Mouse (Mus musculus) layer of hippocampus, adult 8-10 months (tissue): ENCODE data around the gene Abhd16b. TPM values are rescaled to one million over a fixed set of nuclear protein-coding genes. Genes with fewer than 3 reads are reported as not detected.

Source experiments
- DNase-seq, 2 experiments: peaks; one replicate each; pipeline ENCODE4 v3.0.0; 2022; ENCODE audit warnings: low spot score in 2 of 2
- total RNA-seq, 4 experiments: library from RNA; stranded (reverse); gene quantifications; 2 replicates each; pipeline ENCODE4 v1.2.4; 2022

Abhd16b gene
- total RNA-seq = not detected

- DNase-seq = no peak
These were observed at the start of gene Abhd16b for GRCm38 (mm10) chr2:181493156-181493927. Gene Abhd16b (plus strand): TSS chr2:181493206.

GRCm38 (mm10) chr2:181452181-181452580 lies 40.8 kb upstream of the Abhd16b start:
- DNase-seq = no peak

GRCm38 (mm10) chr2:181453274-181453673 lies 39.7 kb upstream of the Abhd16b start:
- no peak for DNase-seq

GRCm38 (mm10) chr2:181455899-181456298 lies 37.1 kb upstream of the Abhd16b start:
- DNase-seq = no peak

GRCm38 (mm10) chr2:181457831-181458230 lies 35.2 kb upstream of the Abhd16b start:
- no peak for DNase-seq

- DNase-seq = peak in 1 of 2 experiments; percentile 9
These were observed 34.4 kb upstream of the Abhd16b start for GRCm38 (mm10) chr2:181458411-181459152.

- peak in 1 of 2 experiments; percentile 48 for DNase-seq
These were observed 33.8 kb upstream of the Abhd16b start, which contains the start of gene Zbtb46 for GRCm38 (mm10) chr2:181459153-181459672. Gene Zbtb46 (minus strand): TSS chr2:181459426.

GRCm38 (mm10) chr2:181459673-181460621 lies 33.1 kb upstream of the Abhd16b start:
- DNase-seq = no peak

GRCm38 (mm10) chr2:181461536-181462100 lies 31.4 kb upstream of the Abhd16b start:
- no peak for DNase-seq

- no peak for DNase-seq
These were observed 30.4 kb upstream of the Abhd16b start for GRCm38 (mm10) chr2:181462604-181463003.

- peak in 1 of 2 experiments; percentile 42 for DNase-seq
These were observed 29.8 kb upstream of the Abhd16b start for GRCm38 (mm10) chr2:181463008-181463738.

GRCm38 (mm10) chr2:181465423-181465822 lies 27.6 kb upstream of the Abhd16b start:
- no peak for DNase-seq

- DNase-seq = no peak
These were observed 22.7 kb upstream of the Abhd16b start for GRCm38 (mm10) chr2:181470285-181470684.

- DNase-seq = no peak
These were observed 21.8 kb upstream of the Abhd16b start for GRCm38 (mm10) chr2:181471246-181471645.

- DNase-seq = no peak
These were observed 20.7 kb upstream of the Abhd16b start for GRCm38 (mm10) chr2:181472256-181472827.

GRCm38 (mm10) chr2:181483120-181483519 lies 9.9 kb upstream of the Abhd16b start:
- DNase-seq = no peak

GRCm38 (mm10) chr2:181483562-181484318 lies 9.3 kb upstream of the Abhd16b start:
- DNase-seq = no peak

- DNase-seq = no peak
These were observed 8.4 kb upstream of the Abhd16b start for GRCm38 (mm10) chr2:181484456-181485233.
